In the genomic region with DNA sequence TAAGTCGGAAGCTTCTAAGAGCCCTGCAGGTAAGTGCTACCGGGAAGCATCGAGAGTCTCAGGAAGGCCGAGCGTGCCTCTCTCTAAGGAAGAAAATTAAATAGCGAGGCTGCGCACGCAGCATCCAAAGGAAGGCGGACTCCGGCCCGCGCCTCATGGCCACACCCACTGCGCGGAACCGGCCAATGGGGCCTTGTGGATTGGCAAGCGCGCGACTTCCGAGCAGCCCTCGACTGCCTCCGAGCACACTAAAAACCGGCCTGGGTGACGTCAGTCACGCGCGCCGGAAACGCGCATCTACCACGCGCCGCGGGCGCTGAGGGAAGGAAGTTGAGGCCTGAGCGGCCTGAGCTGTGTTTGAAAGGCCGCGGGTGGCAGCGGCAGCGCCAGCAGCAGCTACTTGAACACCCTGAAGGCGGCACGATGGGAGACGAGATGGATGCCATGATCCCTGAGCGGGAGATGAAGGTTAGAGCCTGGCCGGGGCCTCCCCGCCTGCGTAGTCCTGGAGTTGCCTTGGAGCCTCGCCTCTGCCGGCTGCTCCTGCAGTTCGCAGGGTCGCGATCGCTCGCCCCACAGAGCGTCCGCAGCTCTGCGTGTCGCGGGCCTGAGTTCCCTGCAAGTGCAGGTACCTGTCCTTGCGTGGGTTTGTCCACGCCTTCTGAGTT, we compare ENCODE assay signal across 7 mouse cellular contexts. TPM values are rescaled to one million over a fixed set of nuclear protein-coding genes. Genes with fewer than 3 reads are reported as not detected.
DNase-seq lines count a peak whose midpoint lies in the region; ATAC-seq and TF ChIP-seq lines count a peak whose summit lies in the region.

Gene Nup214, plus strand, starts transcription at position 296 of the 668 bp plus-strand sequence.

- peak within 1 kb of the TSS; percentile 78 for H3K4me2 ChIP-seq in intestine, postnatal 0 days (replicated peaks; ENCODE audit: low read depth)
- H3K4me2 ChIP-seq in midbrain, embryonic 12.5 days (replicated peaks): peak within 1 kb of the TSS; percentile 98

- TF ChIP-seq CTCF in intestine, postnatal 0 days (IDR thresholded peaks at IDR 0.05; ENCODE audit: low read depth): no peak
- TF ChIP-seq CTCF in small intestine, adult 2 months (IDR thresholded peaks at IDR 0.05; ENCODE audit: extremely low read depth, insufficient read length, insufficient replicate concordance, low read depth, low read length): no peak

- ATAC-seq in intestine, postnatal 0 days: peak; percentile 99
- ATAC-seq in midbrain, embryonic 12.5 days (ENCODE audit: low FRiP score, low read depth): peak; percentile 99

- peaks cover 16% of the 10 kb centered on the region for H3K4me1 ChIP-seq in embryonic facial prominence, embryonic 10.5 days
- H3K4me1 ChIP-seq in intestine, postnatal 0 days (replicated peaks; ENCODE audit: control insufficient read depth, insufficient read depth, low read length): no peaks in the 10 kb centered on the region
- peaks cover 18% of the 10 kb centered on the region for H3K4me1 ChIP-seq in midbrain, embryonic 12.5 days
- peaks cover 6% of the 10 kb centered on the region; the same call in 1 of the 2 replicates for H3K4me1 ChIP-seq in small intestine, adult 2 months (ENCODE audit: control insufficient read depth, insufficient read depth, insufficient read length, low read length)

- peak within 1 kb of the TSS; percentile 89 for H3K9ac ChIP-seq in intestine, postnatal 0 days (ENCODE audit: low read depth, low read length)
- peak within 1 kb of the TSS; percentile 71 for H3K9ac ChIP-seq in midbrain, embryonic 12.5 days (replicated peaks)

- H3K4me3 ChIP-seq in embryonic facial prominence, embryonic 10.5 days: peak within 1 kb of the TSS; percentile 86
- H3K4me3 ChIP-seq in intestine, postnatal 0 days (ENCODE audit: low read depth, low read length): peak within 1 kb of the TSS; percentile 73
- H3K4me3 ChIP-seq in midbrain, embryonic 12.5 days: peak within 1 kb of the TSS; percentile 82
- H3K4me3 ChIP-seq in small intestine, adult 2 months (ENCODE audit: low read depth, low read length): peak within 1 kb of the TSS; percentile 81

- under 1% methylated on average over 60 of the region's 60 CpGs for WGBS in embryonic facial prominence, embryonic 10.5 days
- under 1% methylated on average over 60 of the region's 60 CpGs for WGBS in intestine, postnatal 0 days
- under 1% methylated on average over 60 of the region's 60 CpGs for WGBS in midbrain, embryonic 12.5 days
- under 1% methylated on average over 60 of the region's 60 CpGs for WGBS in small intestine, adult 2 months

- H3K36me3 ChIP-seq in embryonic facial prominence, embryonic 10.5 days (replicated peaks): peaks cover 70% of the 10 kb centered on the region
- peaks cover 28% of the 10 kb centered on the region for H3K36me3 ChIP-seq in intestine, postnatal 0 days (ENCODE audit: control insufficient read depth, insufficient read depth)
- H3K36me3 ChIP-seq in midbrain, embryonic 12.5 days: peaks cover 45% of the 10 kb centered on the region
- peaks cover 24% of the 10 kb centered on the region for H3K36me3 ChIP-seq in small intestine, adult 2 months (ENCODE audit: control insufficient read depth, insufficient read depth, low read length)

- DNase-seq in adrenal gland, postnatal 10 days: peak; percentile 100
- DNase-seq in embryonic facial prominence, embryonic 10.5 days (ENCODE audit: low spot score): peak; percentile 100
- DNase-seq in gonadal fat pad, adult 2 months (ENCODE audit: low read depth): peak; percentile 75
- DNase-seq in left cerebral cortex, postnatal 4 days: peak; percentile 99

- peak within 1 kb of the TSS; percentile 91 for H3K27ac ChIP-seq in embryonic facial prominence, embryonic 10.5 days (replicated peaks)
- H3K27ac ChIP-seq in intestine, postnatal 0 days (ENCODE audit: low read depth, low read length): peak within 1 kb of the TSS; percentile 51
- H3K27ac ChIP-seq in midbrain, embryonic 12.5 days (replicated peaks): peak within 1 kb of the TSS; percentile 44
- H3K27ac ChIP-seq in small intestine, adult 2 months (ENCODE audit: insufficient read depth, low read depth, low read length): peak within 1 kb of the TSS; percentile 18

- no peaks in the 10 kb centered on the region for H3K9me3 ChIP-seq in embryonic facial prominence, embryonic 10.5 days
- no peaks in the 10 kb centered on the region for H3K9me3 ChIP-seq in intestine, postnatal 0 days (ENCODE audit: control insufficient read depth)
- no peaks in the 10 kb centered on the region for H3K9me3 ChIP-seq in midbrain, embryonic 12.5 days

- no peaks in the 10 kb centered on the region for H3K27me3 ChIP-seq in embryonic facial prominence, embryonic 10.5 days (replicated peaks; ENCODE audit: low read depth, poor library complexity, severe bottlenecking)
- no peaks in the 10 kb centered on the region for H3K27me3 ChIP-seq in intestine, postnatal 0 days (replicated peaks; ENCODE audit: control insufficient read depth, insufficient read depth, low read length)
- H3K27me3 ChIP-seq in midbrain, embryonic 12.5 days: no peaks in the 10 kb centered on the region
- H3K27me3 ChIP-seq in small intestine, adult 2 months (ENCODE audit: control insufficient read depth, insufficient read depth, low read length): no peaks in the 10 kb centered on the region

- TF ChIP-seq POLR2A in small intestine, adult 2 months (IDR thresholded peaks at IDR 0.05; ENCODE audit: low read depth, low read length): peak; percentile 72

- intact Hi-C loops in left cerebral cortex, postnatal 4 days (cut with DNase I): no loop called here

RNA-seq across cellular contexts. Expression of gene Nup214, which starts in this region (rescaled TPM):
- 10 to 100 TPM; 47.4 to 57.8 TPM for total RNA-seq in adrenal gland, postnatal 10 days (2021)
- 120 and 121 TPM in 2 replicates for polyA plus RNA-seq in embryonic facial prominence, embryonic 10.5 days (2016; fragmentation: Nextera tagmentation; extraction: Ambion mirVana)
- polyA plus RNA-seq in gonadal fat pad, adult 2 months (2012; rRNA removed): 26.8 and 30.6 TPM in 2 replicates
- polyA plus RNA-seq in intestine, postnatal 0 days (2015; fragmentation: Nextera tagmentation; extraction: Ambion mirVana): 31.3 and 37.2 TPM in 2 replicates
- 10 to 100 TPM; 54.0 to 59.8 TPM for total RNA-seq in left cerebral cortex, postnatal 4 days (2021)
- 87.2 and 88.7 TPM in 2 replicates for polyA plus RNA-seq in midbrain, embryonic 12.5 days (2016; fragmentation: Nextera tagmentation; extraction: Ambion mirVana)
- polyA plus RNA-seq in small intestine, adult 2 months (2012; rRNA removed): 11.4 and 21.8 TPM in 2 replicates

Comparison
In these comparisons a context has a peak if more than half of its experiments do, and no peak if none do; other contexts are left out.
1. Peak in every context shown above with its lines: DNase-seq, ATAC-seq, H3K4me3 ChIP-seq and H3K27ac ChIP-seq.
2. H3K27ac ChIP-seq: peak in every context shown above with its lines; median percentile 91 in embryonic facial prominence, embryonic 10.5 days; 51 in intestine, postnatal 0 days; 44 in midbrain, embryonic 12.5 days; 18 in small intestine, adult 2 months.